Mouse (Mus musculus) neural tube, embryonic 15.5 days (tissue): ENCODE results near the gene Rab35. TPM values are rescaled to one million over a fixed set of nuclear protein-coding genes. Genes with fewer than 3 reads are reported as not detected.

Source experiments
- ATAC-seq: fragments of 200-750 bp; cut with Nextera tagmentation; 2 replicates; pipeline ENCODE4 v1.8.0; 2017; ENCODE audit warnings: mild to moderate bottlenecking, moderate TSS enrichment, moderate library complexity; ENCODE audit not compliant: low FRiP score
- H3K27ac ChIP-seq: fragments of 300-500 bp; sonication (generic); replicated peaks from 2 replicates; pipeline ENCODE4 v1.5.1; 2015; ENCODE audit warnings: mild to moderate bottlenecking, inconsistent platforms
- H3K27me3 ChIP-seq: fragments of 300-500 bp; sonication (generic); replicated peaks from 2 replicates; pipeline ENCODE4 v1.6.1; 2015; ENCODE audit warnings: inconsistent platforms
- H3K36me3 ChIP-seq: fragments of 300-500 bp; sonication (generic); 2 replicates; pipeline ENCODE4 v1.6.1; 2015; ENCODE audit warnings: inconsistent platforms
- H3K4me1 ChIP-seq: fragments of 300-500 bp; sonication (generic); 2 replicates; pipeline ENCODE4 v1.6.1; 2015; ENCODE audit warnings: inconsistent platforms
- H3K4me2 ChIP-seq: fragments of 300-500 bp; sonication (generic); 2 replicates; pipeline ENCODE4 v1.6.1; 2015; ENCODE audit warnings: inconsistent platforms, mild to moderate bottlenecking, moderate library complexity
- H3K4me3 ChIP-seq: fragments of 300-500 bp; sonication (generic); replicated peaks from 2 replicates; pipeline ENCODE4 v1.5.1; 2015; ENCODE audit warnings: mild to moderate bottlenecking, inconsistent platforms
- H3K9ac ChIP-seq: fragments of 300-500 bp; sonication (generic); replicated peaks from 2 replicates; pipeline ENCODE4 v1.6.1; 2015; ENCODE audit warnings: mild to moderate bottlenecking, inconsistent platforms
- H3K9me3 ChIP-seq: fragments of 300-500 bp; sonication (generic); replicated peaks from 2 replicates; pipeline ENCODE4 v1.6.1; 2016; ENCODE audit warnings: inconsistent platforms
- WGBS: fragments of 180-500 bp; shearing (Covaris S2); methylation state at CpG from one replicate; pipeline ENCODE4 v1.1.7; 2015; ENCODE audit warnings: mixed read lengths; 5-methylcytosine and 5-hydroxymethylcytosine counted together
- polyA plus RNA-seq: library from polyadenylated mRNA; unstranded; fragments of >200 nt; fragmentation: Nextera tagmentation; extraction: Ambion mirVana; gene quantifications from 2 replicates; pipeline ENCODE4 v1.2.1, GENCODE M21; 2015

The Rab35 gene
- polyA plus RNA-seq, 1 experiment from 2014 or later: 20.8 TPM

GRCm38 (mm10) chr5:115650885-115651284 lies 19.2 kb downstream of the Rab35 start:
- peaks cover 18% of the 10 kb centered on the region for H3K4me1 ChIP-seq
- WGBS: 91% methylated on average over 10 of the region's 10 CpGs
- no peak overlapping the region for H3K27ac ChIP-seq
- H3K4me2 ChIP-seq: no peak overlapping the region
- no peaks in the 10 kb centered on the region for H3K27me3 ChIP-seq
- ATAC-seq: no peak
- H3K9ac ChIP-seq: no peak overlapping the region
- H3K36me3 ChIP-seq: peaks cover 42% of the 10 kb centered on the region
- no peak overlapping the region for H3K4me3 ChIP-seq
- H3K9me3 ChIP-seq: no peaks in the 10 kb centered on the region

- Histone ChIP-seq H3K4me3 (no peak overlapping the region), H3K9me3 (no peaks in the 10 kb centered on the region), H3K27ac (peak overlapping the region; percentile 90), H3K36me3 (peaks cover 35% of the 10 kb centered on the region), H3K27me3 (no peaks in the 10 kb centered on the region), H3K4me1 (peaks cover 18% of the 10 kb centered on the region), H3K9ac (peak overlapping the region; percentile 26), H3K4me2 (peak overlapping the region; percentile 78)
- no peak for ATAC-seq
- 87% methylated on average over 10 of the region's 10 CpGs for WGBS
Measured at GRCm38 (mm10) chr5:115651821-115652220, 20.1 kb downstream of the Rab35 start.

- peak overlapping the region; percentile 44 for H3K4me3 ChIP-seq
- H3K27me3 ChIP-seq: no peaks in the 10 kb centered on the region
- peak overlapping the region; percentile 78 for H3K4me2 ChIP-seq
- H3K36me3 ChIP-seq: peaks cover 35% of the 10 kb centered on the region
- WGBS: 4% methylated on average over 35 of the region's 35 CpGs
- peak overlapping the region; percentile 90 for H3K27ac ChIP-seq
- H3K4me1 ChIP-seq: peaks cover 18% of the 10 kb centered on the region
- H3K9me3 ChIP-seq: no peaks in the 10 kb centered on the region
- H3K9ac ChIP-seq: peak overlapping the region; percentile 60
- peak; percentile 99 for ATAC-seq
Measured at GRCm38 (mm10) chr5:115652681-115653575, 21.2 kb downstream of the Rab35 start.

- Histone ChIP-seq H3K27ac (no peak overlapping the region), H3K27me3 (no peaks in the 10 kb centered on the region), H3K9ac (no peak overlapping the region; the same call in 1 of the 2 replicates), H3K36me3 (peaks cover 34% of the 10 kb centered on the region), H3K9me3 (no peaks in the 10 kb centered on the region), H3K4me3 (no peak overlapping the region), H3K4me1 (peaks cover 18% of the 10 kb centered on the region), H3K4me2 (no peak overlapping the region)
- 93% methylated on average over 12 of the region's 12 CpGs for WGBS
- no peak for ATAC-seq
Measured at GRCm38 (mm10) chr5:115653776-115654175, 22.1 kb downstream of the Rab35 start.

- no peaks in the 10 kb centered on the region for H3K27me3 ChIP-seq
- no peak overlapping the region for H3K9ac ChIP-seq
- WGBS: 82% methylated on average over 6 of the region's 6 CpGs
- H3K27ac ChIP-seq: no peak overlapping the region
- H3K36me3 ChIP-seq: peaks cover 31% of the 10 kb centered on the region
- no peak overlapping the region for H3K4me3 ChIP-seq
- peaks cover 11% of the 10 kb centered on the region for H3K4me1 ChIP-seq
- H3K9me3 ChIP-seq: no peaks in the 10 kb centered on the region
- H3K4me2 ChIP-seq: no peak overlapping the region
- ATAC-seq: no peak
Measured at GRCm38 (mm10) chr5:115656677-115657076, 25.0 kb downstream of the Rab35 start.

- H3K9me3 ChIP-seq: no peaks in the 10 kb centered on the region
- no peak overlapping the region for H3K4me2 ChIP-seq
- peaks cover 33% of the 10 kb centered on the region for H3K36me3 ChIP-seq
- ATAC-seq: no peak
- WGBS: 76% methylated on average over 1 of the region's 1 CpGs
- no peak overlapping the region for H3K9ac ChIP-seq
- H3K27me3 ChIP-seq: no peaks in the 10 kb centered on the region
- H3K4me3 ChIP-seq: no peak overlapping the region
- peaks cover 5% of the 10 kb centered on the region for H3K4me1 ChIP-seq
- no peak overlapping the region for H3K27ac ChIP-seq
Measured at GRCm38 (mm10) chr5:115657234-115657633, 25.5 kb downstream of the Rab35 start.

- H3K36me3 ChIP-seq: peaks cover 41% of the 10 kb centered on the region
- no peaks in the 10 kb centered on the region for H3K9me3 ChIP-seq
- no peak overlapping the region for H3K9ac ChIP-seq
- no peaks in the 10 kb centered on the region for H3K27me3 ChIP-seq
- no peak for ATAC-seq
- H3K27ac ChIP-seq: no peak overlapping the region
- H3K4me1 ChIP-seq: no peaks in the 10 kb centered on the region
- H3K4me2 ChIP-seq: no peak overlapping the region
- WGBS: 84% methylated on average over 6 of the region's 6 CpGs
- H3K4me3 ChIP-seq: no peak overlapping the region
Measured at GRCm38 (mm10) chr5:115658352-115658751, 26.6 kb downstream of the Rab35 start.

- Histone ChIP-seq H3K27me3 (no peaks in the 10 kb centered on the region), H3K9me3 (no peaks in the 10 kb centered on the region), H3K4me2 (no peak overlapping the region), H3K4me1 (peaks cover 4% of the 10 kb centered on the region; the same call in 1 of the 2 replicates), H3K36me3 (peaks cover 43% of the 10 kb centered on the region), H3K9ac (no peak overlapping the region), H3K4me3 (no peak overlapping the region), H3K27ac (no peak overlapping the region)
- WGBS: 85% methylated on average over 22 of the region's 22 CpGs
- no peak for ATAC-seq
Measured at GRCm38 (mm10) chr5:115662658-115663057, 30.9 kb downstream of the Rab35 start.

- 60% methylated on average over 8 of the region's 8 CpGs for WGBS
- no peak for ATAC-seq
Measured at GRCm38 (mm10) chr5:115666366-115667065, 34.8 kb downstream of the Rab35 start.

GRCm38 (mm10) chr5:115667210-115667609 lies 35.5 kb downstream of the Rab35 start:
- ATAC-seq: no peak
- Histone ChIP-seq H3K27me3 (no peaks in the 10 kb centered on the region), H3K36me3 (peaks cover 28% of the 10 kb centered on the region; the same call in 1 of the 2 replicates), H3K27ac (0 out of 2 replicates have a peak overlapping the region, but pooled peaks have one; percentile 11), H3K4me3 (no peak overlapping the region), H3K9me3 (no peaks in the 10 kb centered on the region), H3K9ac (no peak overlapping the region), H3K4me1 (peaks cover 4% of the 10 kb centered on the region; the same call in 1 of the 2 replicates), H3K4me2 (no peak overlapping the region)
- WGBS: 87% methylated on average over 8 of the region's 8 CpGs

More at GRCm38 (mm10) chr5:115666366-115667065, 34.8 kb downstream of the Rab35 start:
- H3K27ac ChIP-seq: peak overlapping the region; percentile 11; the same call in 1 of the 2 replicates
- peaks cover 4% of the 10 kb centered on the region; the same call in 1 of the 2 replicates for H3K4me1 ChIP-seq
- no peaks in the 10 kb centered on the region for H3K27me3 ChIP-seq
- peaks cover 29% of the 10 kb centered on the region; the same call in 1 of the 2 replicates for H3K36me3 ChIP-seq
- no peaks in the 10 kb centered on the region for H3K9me3 ChIP-seq
- no peak overlapping the region for H3K9ac ChIP-seq
- no peak overlapping the region for H3K4me2 ChIP-seq
- H3K4me3 ChIP-seq: no peak overlapping the region

GRCm38 (mm10) chr5:115667894-115668293 lies 36.2 kb downstream of the Rab35 start:
- H3K4me1 ChIP-seq: peaks cover 4% of the 10 kb centered on the region; the same call in 1 of the 2 replicates
- H3K27me3 ChIP-seq: no peaks in the 10 kb centered on the region
- no peaks in the 10 kb centered on the region for H3K9me3 ChIP-seq
- no peak overlapping the region for H3K9ac ChIP-seq
- H3K4me3 ChIP-seq: no peak overlapping the region
- H3K27ac ChIP-seq: no peak overlapping the region
- no peak overlapping the region for H3K4me2 ChIP-seq
- peaks cover 23% of the 10 kb centered on the region; the same call in 1 of the 2 replicates for H3K36me3 ChIP-seq
- WGBS: 25% methylated on average over 7 of the region's 7 CpGs
- no peak for ATAC-seq
